Mouse (Mus musculus) spleen, adult 2 months (tissue): ENCODE measurements around the gene Cntnap2. TPM values are rescaled to one million over a fixed set of nuclear protein-coding genes. Genes with fewer than 3 reads are reported as not detected.

ENCODE experiments used
- DNase-seq, 2 experiments: peaks; one replicate each; pipeline versions ENCODE4 v3.0.0 to v3.0.0-alpha.2; 2012 to 2021; ENCODE audit warnings: low spot score in 2 of 2, low read depth in 1 of 2
- H3K27ac ChIP-seq: fragments of 200-500 bp; 2 replicates; pipeline ENCODE4 v1.5.1; 2012; ENCODE audit warnings: low read length, inconsistent platforms; ENCODE audit not compliant: insufficient read depth
- H3K27me3 ChIP-seq: fragments of 200-500 bp; 2 replicates; pipeline ENCODE4 v1.6.1; 2012; ENCODE audit warnings: mild to moderate bottlenecking, moderate library complexity, low read length, inconsistent platforms; ENCODE audit not compliant: control insufficient read depth, insufficient read depth
- H3K36me3 ChIP-seq: fragments of 200-500 bp; 2 replicates; pipeline ENCODE4 v1.6.1; 2012; ENCODE audit warnings: mild to moderate bottlenecking, low read length, inconsistent platforms; ENCODE audit not compliant: control insufficient read depth, insufficient read depth
- H3K4me1 ChIP-seq: fragments of 200-500 bp; 2 replicates; pipeline ENCODE4 v1.6.1; 2011; ENCODE audit warnings: inconsistent platforms; ENCODE audit not compliant: control insufficient read depth, insufficient read depth, insufficient read length
- H3K4me3 ChIP-seq: fragments of 200-500 bp; 2 replicates; pipeline ENCODE4 v1.5.1; 2011; ENCODE audit warnings: mild to moderate bottlenecking, inconsistent platforms; ENCODE audit not compliant: insufficient read depth, insufficient read length; ENCODE audit errors: extremely low read depth
- CTCF ChIP-seq: fragments of 200-500 bp; IDR thresholded peaks from 2 replicates; pipeline ENCODE4 v1.5.1; 2011; ENCODE audit warnings: mild to moderate bottlenecking, inconsistent platforms; ENCODE audit not compliant: insufficient read depth, insufficient read length, insufficient replicate concordance; ENCODE audit errors: extremely low read depth
- POLR2A ChIP-seq: fragments of 200-500 bp; IDR thresholded peaks from 2 replicates; pipeline ENCODE4 v1.6.1; 2011; ENCODE audit warnings: low read depth, low read length, inconsistent platforms
- WGBS: fragments of 180-500 bp; shearing (Covaris S2); methylation state at CpG from one replicate; pipeline ENCODE4 v1.1.7; 2018; 5-methylcytosine and 5-hydroxymethylcytosine counted together
- polyA plus RNA-seq: library from polyadenylated mRNA; depleted of rRNA; stranded (reverse); fragments of >200 nt; gene quantifications from 2 replicates; pipeline ENCODE4 v1.2.3, GENCODE M21; 2012; rRNA removed

The Cntnap2 gene
- polyA plus RNA-seq: not detected in 2 replicates

DNA sequence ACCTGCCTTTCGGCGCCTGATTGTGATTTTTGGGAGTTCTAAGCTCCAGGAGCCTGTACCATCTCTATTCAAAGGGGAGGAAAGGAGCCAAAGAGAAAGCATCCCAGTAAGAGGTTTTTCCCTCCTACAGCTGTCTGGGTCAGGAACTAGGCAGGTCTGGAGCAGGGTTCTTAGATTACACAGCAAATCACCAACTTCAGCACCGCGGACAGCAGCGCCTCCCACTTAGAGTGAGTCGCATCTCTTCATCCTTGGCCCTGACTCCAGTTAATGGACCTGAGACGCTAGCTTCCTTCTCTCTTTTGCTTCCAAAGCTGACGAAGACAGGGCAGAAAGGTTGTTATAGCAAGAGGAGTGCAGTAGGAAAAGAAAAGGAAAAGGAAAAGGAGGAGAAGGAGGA, at the start of gene Cntnap2:
Cntnap2 (plus strand) TSS at position 267 of the 400 bp plus-strand sequence.
- Histone ChIP-seq H3K27me3 (no peaks in the 10 kb centered on the region), H3K4me3 (no peak within 1 kb of the TSS), H3K36me3 (no peaks in the 10 kb centered on the region), H3K27ac (no peak within 1 kb of the TSS), H3K4me1 (no peaks in the 10 kb centered on the region)
- no peak for DNase-seq
- no peak for TF ChIP-seq POLR2A
- TF ChIP-seq CTCF: no peak
- 9% methylated on average over 8 of the region's 8 CpGs for WGBS

DNA sequence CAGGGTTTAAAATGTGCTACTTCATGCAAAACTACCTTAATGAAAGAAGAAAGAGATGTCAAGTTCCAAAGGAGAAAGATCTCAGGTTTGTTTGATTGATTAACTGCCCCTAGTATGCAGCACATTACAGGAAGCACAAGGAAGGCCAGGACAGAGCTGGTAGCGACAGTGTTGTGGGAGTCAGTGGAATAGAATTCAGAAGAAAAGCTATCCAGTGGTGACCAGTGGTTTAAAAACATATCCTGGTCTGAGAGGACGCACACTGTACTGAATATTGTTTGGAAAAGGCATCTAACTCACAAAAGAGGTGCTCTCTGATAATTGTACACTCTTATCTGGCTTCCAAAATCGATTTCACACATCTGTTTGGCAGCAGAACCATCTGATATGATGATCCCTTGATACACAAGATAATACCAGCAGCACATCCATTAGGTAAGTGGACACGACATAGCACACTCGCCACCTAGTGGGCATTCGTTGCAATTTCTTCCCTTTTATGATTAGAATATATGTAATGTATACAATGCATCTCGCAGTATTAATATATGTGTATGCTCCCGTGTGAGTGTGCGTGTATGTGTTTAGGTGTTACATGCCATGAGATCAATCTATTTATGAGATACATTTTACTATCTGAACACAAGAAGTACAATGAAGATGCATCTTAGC, 33.0 kb upstream of the Cntnap2 start:
- DNase-seq: no peak
- H3K27ac ChIP-seq: no peak overlapping the region
- WGBS: 31% methylated on average over 9 of the region's 9 CpGs
- H3K4me3 ChIP-seq: no peak overlapping the region
- TF ChIP-seq CTCF (no peak), POLR2A (no peak)
- H3K27me3 ChIP-seq: no peaks in the 10 kb centered on the region
- H3K36me3 ChIP-seq: no peaks in the 10 kb centered on the region
- H3K4me1 ChIP-seq: no peaks in the 10 kb centered on the region

DNA sequence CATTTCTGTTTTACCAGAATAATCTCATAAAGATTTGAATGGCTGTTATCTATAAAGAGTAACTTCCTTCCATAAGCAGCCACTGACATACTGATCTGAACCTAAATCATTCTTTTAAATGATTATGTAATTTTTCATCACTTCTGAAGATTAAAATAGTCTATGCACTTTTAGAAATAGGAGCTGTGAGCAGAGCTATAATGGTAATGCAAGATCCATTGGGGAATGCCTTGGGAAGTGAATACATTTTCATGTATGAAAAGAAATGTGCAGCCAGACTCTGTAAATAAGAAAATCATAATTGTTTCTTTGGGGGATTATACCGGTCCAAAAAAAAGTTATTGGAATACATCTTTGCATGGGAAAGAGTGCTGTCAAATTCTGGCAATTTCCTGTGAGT, 19.7 kb upstream of the Cntnap2 start:
- no peaks in the 10 kb centered on the region for H3K4me1 ChIP-seq
- 80% methylated on average over 1 of the region's 1 CpGs for WGBS
- H3K27ac ChIP-seq: no peak overlapping the region
- DNase-seq: no peak
- H3K27me3 ChIP-seq: no peaks in the 10 kb centered on the region
- no peak overlapping the region for H3K4me3 ChIP-seq
- no peaks in the 10 kb centered on the region for H3K36me3 ChIP-seq
- TF ChIP-seq POLR2A: no peak
- TF ChIP-seq CTCF: no peak

DNA sequence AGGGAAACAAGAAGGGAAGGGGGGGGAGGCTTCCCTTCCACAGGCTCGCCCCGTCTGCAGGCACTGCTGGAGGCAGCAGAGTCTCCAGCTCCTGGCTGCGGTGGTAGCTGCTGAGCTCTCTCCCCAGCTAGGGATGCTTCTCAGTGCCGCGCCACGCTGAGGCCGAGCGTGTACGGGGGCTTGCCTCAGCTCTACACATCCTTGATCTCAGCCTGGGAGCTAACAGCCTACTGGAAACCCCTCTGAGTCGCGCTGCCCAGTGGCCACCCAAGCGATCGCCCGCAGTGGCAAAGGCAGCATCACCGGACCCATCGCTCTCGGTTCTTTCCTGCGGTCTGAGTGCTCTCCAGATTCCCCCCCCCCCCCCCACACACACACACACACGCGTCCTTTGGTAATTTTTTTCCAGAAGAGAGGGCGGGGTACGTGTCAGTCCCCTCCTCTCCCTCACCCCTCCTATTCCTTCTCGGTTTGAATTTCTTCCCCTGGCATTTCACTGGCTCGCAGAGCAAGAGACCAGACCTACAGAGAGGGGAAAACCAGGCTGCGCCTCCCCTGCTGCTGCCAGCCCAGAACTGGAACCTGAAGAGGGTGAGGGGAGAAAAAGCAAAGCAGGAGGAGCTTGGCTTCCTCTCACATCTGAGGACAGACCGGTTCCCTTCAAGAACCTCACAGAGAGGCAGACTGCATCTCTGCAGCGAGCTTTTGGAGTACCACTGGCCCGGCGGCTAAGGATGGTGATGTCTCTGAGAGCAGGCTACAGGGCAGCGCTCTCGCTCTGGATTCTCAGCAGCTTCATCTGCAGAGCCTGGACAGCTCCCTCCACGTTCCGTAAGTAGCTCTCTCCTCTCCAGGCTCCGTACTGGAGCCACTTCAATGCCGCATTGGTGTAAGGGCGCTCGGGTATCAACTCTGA, 657 bp downstream of the Cntnap2 start:
- no peaks in the 10 kb centered on the region for H3K36me3 ChIP-seq
- DNase-seq: no peak
- no peak overlapping the region for H3K4me3 ChIP-seq
- no peaks in the 10 kb centered on the region for H3K4me1 ChIP-seq
- H3K27ac ChIP-seq: no peak overlapping the region
- no peak for TF ChIP-seq CTCF
- TF ChIP-seq POLR2A: no peak
- WGBS: 10% methylated on average over 36 of the region's 37 CpGs
- no peaks in the 10 kb centered on the region for H3K27me3 ChIP-seq

DNA sequence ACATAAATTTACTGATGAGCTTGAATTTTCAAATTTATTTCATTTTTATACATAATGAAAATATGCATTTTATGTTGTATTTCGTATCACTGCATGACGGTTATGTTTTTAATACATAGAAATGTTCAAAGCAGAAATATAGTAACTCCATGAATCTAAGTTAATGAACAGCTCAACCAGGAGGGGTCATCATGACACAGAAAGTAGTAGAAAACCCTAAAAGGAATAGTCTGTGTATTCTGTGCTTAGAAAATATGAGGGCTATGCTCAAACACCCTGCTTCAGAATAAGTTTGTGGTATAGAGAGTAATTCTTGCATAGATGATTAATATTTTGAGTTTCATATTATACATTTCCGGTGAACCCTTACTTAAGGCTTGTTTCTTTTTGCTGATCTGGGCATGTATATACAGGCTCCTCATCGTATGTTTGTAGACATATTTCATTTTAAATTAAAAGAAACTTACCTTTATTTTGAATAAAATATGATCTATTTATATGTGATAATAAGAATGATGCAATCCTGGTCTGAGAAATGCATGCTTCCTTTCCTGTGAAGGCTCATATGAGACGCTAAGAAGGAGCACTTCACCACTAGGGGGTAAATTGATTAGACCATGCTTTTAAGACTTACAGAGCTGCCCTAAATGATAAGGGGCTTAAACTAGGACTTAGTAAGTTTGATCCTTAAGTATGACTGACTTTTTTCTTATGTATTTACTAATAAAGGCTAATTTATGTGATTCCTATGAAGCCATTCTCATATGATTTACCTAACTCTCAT, 3.2 kb downstream of the Cntnap2 start:
- Histone ChIP-seq H3K27ac (no peak overlapping the region), H3K36me3 (no peaks in the 10 kb centered on the region), H3K4me3 (no peak overlapping the region), H3K4me1 (no peaks in the 10 kb centered on the region), H3K27me3 (no peaks in the 10 kb centered on the region)
- 68% methylated on average over 5 of the region's 5 CpGs for WGBS
- no peak for DNase-seq
- TF ChIP-seq POLR2A (no peak), CTCF (no peak)

DNA sequence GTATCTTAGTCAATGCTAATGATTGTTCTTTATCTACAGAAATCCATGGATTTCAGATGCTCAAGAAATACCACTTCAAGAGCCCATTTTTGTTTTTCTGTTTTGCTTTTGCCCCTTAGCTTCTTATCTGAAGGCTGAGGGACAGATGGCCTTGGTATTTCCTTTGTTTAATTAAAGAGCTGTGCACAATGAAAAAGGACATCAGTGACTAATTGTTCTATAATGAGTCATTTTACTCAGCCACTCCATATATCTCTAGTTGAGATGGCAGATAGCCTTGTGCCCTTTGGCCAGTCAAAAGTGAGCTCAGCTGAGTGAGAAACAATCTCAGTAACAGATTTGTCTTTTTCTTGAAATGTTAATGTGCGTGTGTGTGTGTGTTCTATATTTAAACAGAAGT, 29.1 kb downstream of the Cntnap2 start:
- H3K4me1 ChIP-seq: no peaks in the 10 kb centered on the region
- no peak overlapping the region for H3K27ac ChIP-seq
- H3K36me3 ChIP-seq: no peaks in the 10 kb centered on the region
- DNase-seq: no peak
- no peak overlapping the region for H3K4me3 ChIP-seq
- no peaks in the 10 kb centered on the region for H3K27me3 ChIP-seq
- WGBS: 84% methylated on average over 1 of the region's 1 CpGs
- TF ChIP-seq POLR2A (no peak), CTCF (no peak)
